Mouse (Mus musculus) heart, embryonic 13.5 days (tissue): ENCODE results near the gene Mcoln3. TPM values are rescaled to one million over a fixed set of nuclear protein-coding genes. Genes with fewer than 3 reads are reported as not detected.

Experiments
- ATAC-seq: fragments of 200-750 bp; cut with Nextera tagmentation; 2 replicates; pipeline ENCODE4 v1.8.0; 2017; ENCODE audit warnings: moderate TSS enrichment; ENCODE audit not compliant: insufficient number of reproducible peaks, low FRiP score, low TSS enrichment; ENCODE audit errors: extremely low read depth
- H3K27ac ChIP-seq: fragments of 300-500 bp; sonication (generic); replicated peaks from 2 replicates; pipeline ENCODE4 v1.5.1; 2015; ENCODE audit warnings: moderate library complexity, mild to moderate bottlenecking, inconsistent platforms
- H3K27me3 ChIP-seq: fragments of 300-500 bp; sonication (generic); replicated peaks from 2 replicates; pipeline ENCODE4 v1.6.1; 2015; ENCODE audit warnings: mild to moderate bottlenecking, inconsistent platforms
- H3K36me3 ChIP-seq: fragments of 300-500 bp; sonication (generic); 2 replicates; pipeline ENCODE4 v1.6.1; 2015; ENCODE audit warnings: mild to moderate bottlenecking, inconsistent platforms
- H3K4me1 ChIP-seq: fragments of 300-500 bp; sonication (generic); 2 replicates; pipeline ENCODE4 v1.6.1; 2015; ENCODE audit warnings: inconsistent platforms
- H3K4me2 ChIP-seq: fragments of 300-500 bp; sonication (generic); 2 replicates; pipeline ENCODE4 v1.6.1; 2015; ENCODE audit warnings: inconsistent platforms, mild to moderate bottlenecking, moderate library complexity
- H3K4me3 ChIP-seq: fragments of 300-500 bp; sonication (generic); 2 replicates; pipeline ENCODE4 v1.5.1; 2015; ENCODE audit warnings: moderate library complexity, mild to moderate bottlenecking, inconsistent platforms
- H3K9ac ChIP-seq: fragments of 300-500 bp; sonication (generic); 2 replicates; pipeline ENCODE4 v1.6.1; 2015; ENCODE audit warnings: inconsistent platforms, mild to moderate bottlenecking, moderate library complexity
- H3K9me3 ChIP-seq: fragments of 300-500 bp; sonication (generic); 2 replicates; pipeline ENCODE4 v1.6.1; 2016; ENCODE audit warnings: inconsistent platforms
- WGBS: fragments of 180-500 bp; shearing (Covaris S2); methylation state at CpG from one replicate; pipeline ENCODE4 v1.1.7; 2015; ENCODE audit warnings: mixed read lengths; 5-methylcytosine and 5-hydroxymethylcytosine counted together
- polyA plus RNA-seq: library from polyadenylated mRNA; unstranded; fragments of >200 nt; fragmentation: Nextera tagmentation; extraction: Ambion mirVana; gene quantifications from 2 replicates; pipeline ENCODE4 v1.2.1, GENCODE M21; 2015

The Mcoln3 gene
- polyA plus RNA-seq, 1 experiment from 2014 or later, result 1.1 TPM

DNA sequence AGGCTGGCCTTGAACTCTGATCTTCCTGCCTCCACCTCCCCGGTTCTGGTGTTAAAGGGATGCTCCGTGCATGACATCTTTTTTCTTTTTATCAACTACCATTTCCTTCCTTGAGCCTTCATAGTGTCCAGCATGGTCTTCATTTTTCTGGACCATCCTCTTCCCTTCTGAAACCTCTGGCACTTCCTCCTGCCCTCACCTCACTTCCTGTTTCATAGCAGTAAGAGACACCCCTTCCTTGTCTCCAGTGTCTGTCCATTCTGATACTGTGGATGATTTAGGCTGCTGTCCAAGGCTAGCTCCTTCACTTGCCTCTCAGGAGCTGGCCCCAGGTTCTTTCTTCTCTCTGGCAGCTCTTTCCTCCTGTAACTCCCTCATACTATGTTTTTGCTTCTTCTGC, 18.2 kb downstream of the Mcoln3 start:
- Histone ChIP-seq H3K4me1 (no peaks in the 10 kb centered on the region), H3K9me3 (peaks cover 7% of the 10 kb centered on the region; the same call in 1 of the 2 replicates), H3K27ac (no peak overlapping the region), H3K9ac (no peak overlapping the region), H3K36me3 (no peaks in the 10 kb centered on the region), H3K27me3 (no peaks in the 10 kb centered on the region), H3K4me3 (no peak overlapping the region), H3K4me2 (no peak overlapping the region)
- WGBS, result 80% methylated on average over 2 of the region's 2 CpGs
- ATAC-seq, result no peak

DNA sequence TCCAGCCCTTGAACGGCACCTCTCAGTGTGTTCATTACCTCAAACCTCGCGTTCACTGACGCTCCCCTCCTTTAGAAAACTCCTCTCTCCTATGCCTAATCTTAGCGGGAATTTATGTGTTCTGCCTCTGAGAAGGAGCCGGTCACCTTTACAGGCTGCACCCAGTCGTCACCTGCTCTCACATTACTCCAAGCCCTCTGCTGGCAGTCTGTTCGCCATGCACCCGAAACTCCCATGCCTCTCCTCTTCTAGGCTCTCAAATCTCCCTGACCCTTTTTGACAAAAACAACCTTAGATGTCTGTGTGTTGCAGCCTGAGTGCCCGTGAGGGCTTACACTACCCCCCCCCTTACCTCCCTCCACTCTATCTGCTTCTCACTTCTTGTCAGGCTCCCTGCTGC, 19.2 kb downstream of the Mcoln3 start:
- no peak for ATAC-seq
- Histone ChIP-seq H3K9me3 (peaks cover 7% of the 10 kb centered on the region; the same call in 1 of the 2 replicates), H3K27me3 (no peaks in the 10 kb centered on the region), H3K4me3 (no peak overlapping the region), H3K27ac (no peak overlapping the region), H3K4me2 (peak overlapping the region; percentile 44), H3K4me1 (no peaks in the 10 kb centered on the region), H3K36me3 (no peaks in the 10 kb centered on the region), H3K9ac (no peak overlapping the region)
- 19% methylated on average over 10 of the region's 10 CpGs for WGBS

GRCm38 (mm10) chr3:146140276-146140675, 23.0 kb downstream of the Mcoln3 start:
- no peak overlapping the region for H3K27ac ChIP-seq
- H3K4me3 ChIP-seq, result no peak overlapping the region
- no peaks in the 10 kb centered on the region for H3K9me3 ChIP-seq
- no peaks in the 10 kb centered on the region for H3K27me3 ChIP-seq
- 78% methylated on average over 7 of the region's 7 CpGs for WGBS
- H3K4me1 ChIP-seq, result no peaks in the 10 kb centered on the region
- H3K9ac ChIP-seq, result no peak overlapping the region
- no peak overlapping the region for H3K4me2 ChIP-seq
- no peak for ATAC-seq
- H3K36me3 ChIP-seq, result no peaks in the 10 kb centered on the region

GRCm38 (mm10) chr3:146142523-146142922, 25.3 kb downstream of the Mcoln3 start:
- no peak for ATAC-seq
- no peaks in the 10 kb centered on the region for H3K27me3 ChIP-seq
- no peak overlapping the region for H3K4me3 ChIP-seq
- WGBS, result 80% methylated on average over 7 of the region's 7 CpGs
- no peaks in the 10 kb centered on the region for H3K36me3 ChIP-seq
- no peak overlapping the region for H3K27ac ChIP-seq
- H3K4me1 ChIP-seq, result no peaks in the 10 kb centered on the region
- H3K9me3 ChIP-seq, result no peaks in the 10 kb centered on the region
- no peak overlapping the region for H3K9ac ChIP-seq
- H3K4me2 ChIP-seq, result no peak overlapping the region

GRCm38 (mm10) chr3:146145501-146145900, 28.3 kb downstream of the Mcoln3 start:
- 53% methylated on average over 5 of the region's 5 CpGs for WGBS
- ATAC-seq, result no peak
- Histone ChIP-seq H3K9ac (no peak overlapping the region), H3K27me3 (peaks cover 7% of the 10 kb centered on the region; the same call in 1 of the 2 replicates), H3K4me3 (no peak overlapping the region), H3K27ac (no peak overlapping the region), H3K9me3 (no peaks in the 10 kb centered on the region), H3K4me2 (no peak overlapping the region), H3K4me1 (peaks cover 9% of the 10 kb centered on the region), H3K36me3 (no peaks in the 10 kb centered on the region)

DNA sequence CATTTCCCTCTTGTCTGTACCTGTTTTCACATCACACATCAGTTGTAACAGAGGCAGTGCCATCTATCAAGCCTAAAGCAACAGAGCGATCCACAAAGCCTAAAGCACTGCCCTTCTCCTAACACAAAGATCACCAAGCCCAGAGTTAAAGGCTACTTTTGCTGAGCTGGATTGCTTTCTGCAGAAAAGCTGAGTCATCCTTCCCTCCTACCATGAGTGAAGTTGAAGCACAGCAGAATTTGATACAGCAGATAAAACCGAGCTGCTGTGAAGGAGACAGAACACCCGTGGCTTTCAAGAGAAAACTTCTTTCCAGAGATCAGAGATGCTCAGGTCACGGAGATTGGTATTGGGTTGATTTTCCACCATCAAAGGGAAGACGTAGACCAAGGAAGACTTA, 28.9 kb downstream of the Mcoln3 start:
- H3K27ac ChIP-seq, result no peak overlapping the region
- 48% methylated on average over 5 of the region's 5 CpGs for WGBS
- peaks cover 13% of the 10 kb centered on the region for H3K27me3 ChIP-seq
- no peaks in the 10 kb centered on the region for H3K36me3 ChIP-seq
- H3K9ac ChIP-seq, result no peak overlapping the region
- ATAC-seq, result no peak
- peaks cover 12% of the 10 kb centered on the region for H3K4me1 ChIP-seq
- H3K4me3 ChIP-seq, result no peak overlapping the region
- no peaks in the 10 kb centered on the region for H3K9me3 ChIP-seq
- H3K4me2 ChIP-seq, result no peak overlapping the region

- no peaks in the 10 kb centered on the region for H3K36me3 ChIP-seq
- peak within 1 kb of the TSS; percentile 98 for H3K4me2 ChIP-seq
- H3K9ac ChIP-seq, result peak within 1 kb of the TSS; percentile 79
- peaks cover 21% of the 10 kb centered on the region for H3K4me1 ChIP-seq
- no peaks in the 10 kb centered on the region for H3K9me3 ChIP-seq
- H3K27me3 ChIP-seq, result peaks cover 29% of the 10 kb centered on the region
- WGBS, result 14% methylated on average over 32 of the region's 34 CpGs
- H3K4me3 ChIP-seq, result peak within 1 kb of the TSS; percentile 59
- no peak for ATAC-seq
- H3K27ac ChIP-seq, result no peak within 1 kb of the TSS
Measured at GRCm38 (mm10) chr3:146149156-146150057, 32.2 kb downstream of the Mcoln3 start, which contains the start of gene Mcoln2. Gene Mcoln2 (plus strand): TSS chr3:146149833.

- Histone ChIP-seq H3K4me2 (peak overlapping the region; percentile 98), H3K27me3 (peaks cover 29% of the 10 kb centered on the region), H3K4me3 (peak overlapping the region; percentile 59), H3K9ac (peak overlapping the region; percentile 79), H3K27ac (no peak overlapping the region), H3K9me3 (no peaks in the 10 kb centered on the region), H3K4me1 (peaks cover 21% of the 10 kb centered on the region), H3K36me3 (no peaks in the 10 kb centered on the region)
- no peak for ATAC-seq
- WGBS, result under 1% methylated on average over 26 of the region's 26 CpGs
Measured at GRCm38 (mm10) chr3:146150058-146150400, 32.8 kb downstream of the Mcoln3 start.

GRCm38 (mm10) chr3:146150560-146150959, 33.3 kb downstream of the Mcoln3 start:
- peak overlapping the region; percentile 79 for H3K9ac ChIP-seq
- no peak overlapping the region for H3K27ac ChIP-seq

GRCm38 (mm10) chr3:146151328-146151727, 34.1 kb downstream of the Mcoln3 start:
- Histone ChIP-seq H3K4me1 (peaks cover 21% of the 10 kb centered on the region), H3K9me3 (no peaks in the 10 kb centered on the region), H3K27me3 (peaks cover 29% of the 10 kb centered on the region), H3K4me2 (no peak overlapping the region), H3K4me3 (no peak overlapping the region), H3K9ac (no peak overlapping the region), H3K36me3 (no peaks in the 10 kb centered on the region), H3K27ac (no peak overlapping the region)
- WGBS, result 91% methylated on average over 10 of the region's 10 CpGs
- ATAC-seq, result no peak

More at GRCm38 (mm10) chr3:146150560-146150959, 33.3 kb downstream of the Mcoln3 start:
- H3K4me2 ChIP-seq, result peak overlapping the region; percentile 98
- no peaks in the 10 kb centered on the region for H3K9me3 ChIP-seq
- ATAC-seq, result no peak
- peaks cover 29% of the 10 kb centered on the region for H3K27me3 ChIP-seq
- WGBS, result 36% methylated on average over 11 of the region's 11 CpGs
- H3K36me3 ChIP-seq, result no peaks in the 10 kb centered on the region
- H3K4me1 ChIP-seq, result peaks cover 21% of the 10 kb centered on the region
- peak overlapping the region; percentile 59 for H3K4me3 ChIP-seq

DNA sequence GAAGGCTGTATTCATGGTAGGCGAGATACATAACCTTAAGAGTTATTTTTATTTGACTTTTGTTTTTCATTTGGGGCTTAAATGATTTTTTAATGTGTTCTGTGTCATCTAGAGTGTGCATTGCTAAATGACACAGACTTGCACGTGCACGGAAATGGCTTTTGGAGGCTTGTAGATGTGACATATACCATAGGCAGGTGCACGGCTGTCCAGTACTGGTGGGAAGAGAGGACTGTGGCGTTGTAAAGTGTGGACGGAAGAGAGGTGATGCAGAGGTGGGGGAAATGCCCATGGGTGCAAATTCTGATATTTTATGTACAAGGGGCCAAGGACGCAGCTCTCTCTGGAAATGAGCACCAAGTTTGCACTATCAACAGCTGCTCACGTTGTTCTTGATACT, 34.5 kb downstream of the Mcoln3 start:
- H3K9ac ChIP-seq, result no peak overlapping the region
- no peaks in the 10 kb centered on the region for H3K36me3 ChIP-seq
- H3K27me3 ChIP-seq, result peaks cover 29% of the 10 kb centered on the region
- no peak overlapping the region for H3K4me3 ChIP-seq
- H3K4me1 ChIP-seq, result peaks cover 24% of the 10 kb centered on the region
- no peaks in the 10 kb centered on the region for H3K9me3 ChIP-seq
- H3K27ac ChIP-seq, result no peak overlapping the region
- 82% methylated on average over 8 of the region's 8 CpGs for WGBS
- ATAC-seq, result no peak
- H3K4me2 ChIP-seq, result no peak overlapping the region

DNA sequence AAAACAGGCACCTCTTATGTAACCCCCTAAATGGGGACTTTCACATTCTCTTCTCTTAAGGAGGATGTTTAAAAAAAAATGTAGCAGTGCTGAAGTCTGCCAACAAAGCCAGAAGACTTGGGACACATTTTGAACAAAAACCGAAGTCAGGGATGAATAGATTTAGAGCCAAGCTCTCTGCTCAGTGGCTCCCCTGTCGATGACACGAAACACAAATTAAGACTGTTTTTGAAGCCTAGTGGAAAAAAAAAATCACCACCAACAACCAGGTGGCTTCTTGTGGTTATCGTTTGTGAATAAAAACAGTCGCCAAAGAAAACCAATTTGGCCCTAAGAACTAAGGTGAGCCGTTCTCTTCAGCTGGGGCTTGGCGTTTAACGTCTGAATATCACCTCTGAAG, 35.1 kb downstream of the Mcoln3 start:
- no peak overlapping the region for H3K4me2 ChIP-seq
- no peak for ATAC-seq
- no peaks in the 10 kb centered on the region for H3K9me3 ChIP-seq
- peaks cover 24% of the 10 kb centered on the region for H3K4me1 ChIP-seq
- H3K4me3 ChIP-seq, result no peak overlapping the region
- peaks cover 29% of the 10 kb centered on the region for H3K27me3 ChIP-seq
- WGBS, result 84% methylated on average over 8 of the region's 8 CpGs
- H3K9ac ChIP-seq, result no peak overlapping the region
- H3K36me3 ChIP-seq, result no peaks in the 10 kb centered on the region
- H3K27ac ChIP-seq, result no peak overlapping the region
